Mouse (Mus musculus) ES-E14 (cell line): ENCODE measurements at regions not wholly inside any gene's neighbourhood (a gene's known extent, or its start where the extent isn't known, plus 50 kb on each side); places are given as distances from the start of the nearest gene placed in this dataset.

ENCODE experiments used
- DNase-seq: peaks from one replicate; pipeline ENCODE4 v3.0.0-alpha.2; 2013; ENCODE audit warnings: low read depth, low spot score
- H3K27ac ChIP-seq: 2 replicates; pipeline ENCODE4 v1.5.1; 2012; ENCODE audit warnings: low read depth, mild to moderate bottlenecking, low read length, moderate library complexity, mixed read lengths; ENCODE audit not compliant: poor library complexity, insufficient read depth, severe bottlenecking
- H3K36me3 ChIP-seq: 2 replicates; pipeline ENCODE4 v1.6.1; 2012; ENCODE audit warnings: mild to moderate bottlenecking, low read length, moderate library complexity, mixed read lengths; ENCODE audit not compliant: control insufficient read depth, poor library complexity, insufficient read depth, severe bottlenecking
- H3K4me1 ChIP-seq, 2 experiments: fragments of 150-350 bp in 1 of 2; sonication (generic) in 1 of 2; 2 replicates each; pipeline ENCODE4 v1.6.1; 2012; ENCODE audit warnings: low read length in 2 of 2, mild to moderate bottlenecking in 1 of 2, mixed read lengths in 1 of 2; ENCODE audit not compliant: control insufficient read depth in 2 of 2, insufficient read depth in 2 of 2, poor library complexity in 1 of 2
- H3K4me3 ChIP-seq, 2 experiments: fragments of 150-350 bp in 1 of 2; sonication (generic) in 1 of 2; 2 replicates each; pipeline ENCODE4 v1.5.1; 2012; ENCODE audit warnings: low read length in 2 of 2, low read depth in 1 of 2, mild to moderate bottlenecking in 1 of 2, mixed read lengths in 1 of 2; ENCODE audit not compliant: insufficient read depth in 1 of 2, poor library complexity in 1 of 2, severe bottlenecking in 1 of 2
- H3K9ac ChIP-seq: 2 replicates; pipeline ENCODE4 v1.6.1; 2012; ENCODE audit warnings: low read depth, mild to moderate bottlenecking, low read length, mixed read lengths; ENCODE audit not compliant: poor library complexity, insufficient read depth, severe bottlenecking
- H3K9me3 ChIP-seq: fragments of 150-350 bp; sonication (generic); 2 replicates; pipeline ENCODE4 v1.6.1; 2012; ENCODE audit warnings: low read depth, mild to moderate bottlenecking, low read length; ENCODE audit not compliant: control insufficient read depth, insufficient read depth
- CHD2 ChIP-seq: IDR thresholded peaks from 2 replicates; pipeline ENCODE4 v1.6.1; 2014; ENCODE audit warnings: mild to moderate bottlenecking, low read depth, low read length, inconsistent platforms
- HCFC1 ChIP-seq: IDR thresholded peaks from 2 replicates; pipeline ENCODE4 v1.6.1; 2012; ENCODE audit warnings: low read length, inconsistent platforms, borderline replicate concordance; ENCODE audit not compliant: insufficient read depth
- MAFK ChIP-seq: IDR thresholded peaks from 2 replicates; pipeline ENCODE4 v1.6.1; 2014; ENCODE audit warnings: mild to moderate bottlenecking, low read depth, low read length, inconsistent platforms; ENCODE audit not compliant: insufficient read depth
- ZC3H11A ChIP-seq: IDR thresholded peaks from 2 replicates; pipeline ENCODE4 v1.6.1; 2012; ENCODE audit warnings: low read depth, mild to moderate bottlenecking, inconsistent platforms, low read length, borderline replicate concordance
- ZNF384 ChIP-seq: IDR thresholded peaks from 2 replicates; pipeline ENCODE4 v1.6.1; 2012; ENCODE audit warnings: low read depth, low read length, inconsistent platforms
- in situ Hi-C, 2 experiments: fragments of 600-800 bp; cut with MboI; formaldehyde crosslinking; loops; one replicate each; pipeline ENCODE4 v1.15.1; 2025; ENCODE audit warnings: low sequenced_read_pairs in 2 of 2, inconsistent platforms in 1 of 2; ENCODE audit not compliant: unreplicated experiment in 2 of 2

DNA sequence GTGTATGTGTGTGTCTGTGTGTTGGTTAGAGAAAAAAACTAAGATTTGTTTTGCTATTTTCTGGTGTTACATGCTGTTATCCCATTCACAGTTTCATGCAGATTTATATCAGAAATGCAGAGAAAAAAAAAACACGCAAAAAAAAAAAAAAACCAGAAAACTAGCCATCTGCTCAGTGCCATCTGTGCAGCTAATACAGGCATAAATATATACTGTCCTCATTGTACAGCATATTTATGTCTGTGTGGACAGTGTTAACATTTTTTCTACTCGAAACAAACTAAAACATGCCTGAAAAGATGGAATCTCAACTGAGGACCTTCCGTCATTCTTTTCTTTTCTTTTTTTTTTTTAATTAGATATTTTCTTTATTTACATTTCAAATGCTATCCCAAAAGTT is 331.7 kb downstream of the Sema3d start:
- H3K4me3 ChIP-seq = no peak overlapping the region
- no peaks in the 10 kb centered on the region for H3K9me3 ChIP-seq
- no peaks in the 10 kb centered on the region for H3K36me3 ChIP-seq
- in situ Hi-C loops = no loop called here
- DNase-seq = no peak
- H3K4me1 ChIP-seq = no peaks in the 10 kb centered on the region
- H3K27ac ChIP-seq = no peak overlapping the region
- no peak overlapping the region for H3K9ac ChIP-seq
- TF ChIP-seq HCFC1 = no peak
- no peak for TF ChIP-seq ZC3H11A
- no peak for TF ChIP-seq ZNF384
- no peak for TF ChIP-seq CHD2
- TF ChIP-seq MAFK = no peak

DNA sequence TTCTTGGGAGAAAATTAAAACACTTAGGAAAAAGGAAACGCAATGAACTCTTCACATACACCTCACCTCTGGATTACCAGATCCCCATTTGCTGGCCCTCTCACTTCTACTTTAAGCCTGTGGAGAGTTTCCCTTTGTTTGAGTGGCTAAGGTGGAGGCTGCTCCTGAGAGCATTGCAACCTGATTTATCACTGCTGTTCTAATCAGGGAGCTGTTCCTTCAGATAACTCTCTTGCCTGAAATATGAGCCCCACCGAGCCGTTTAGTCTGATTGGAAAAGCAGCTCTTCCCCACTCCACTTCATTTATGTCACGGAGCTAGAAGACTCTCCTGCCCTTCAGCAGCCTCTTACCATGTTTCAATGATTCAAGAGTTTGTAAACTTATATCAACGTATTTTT is 368.3 kb downstream of the Sema3d start:
- TF ChIP-seq HCFC1 = no peak
- in situ Hi-C loops = no loop called here
- no peaks in the 10 kb centered on the region for H3K4me1 ChIP-seq
- DNase-seq = no peak
- no peaks in the 10 kb centered on the region for H3K36me3 ChIP-seq
- no peaks in the 10 kb centered on the region for H3K9me3 ChIP-seq
- no peak overlapping the region for H3K4me3 ChIP-seq
- H3K27ac ChIP-seq = no peak overlapping the region
- no peak overlapping the region for H3K9ac ChIP-seq

DNA sequence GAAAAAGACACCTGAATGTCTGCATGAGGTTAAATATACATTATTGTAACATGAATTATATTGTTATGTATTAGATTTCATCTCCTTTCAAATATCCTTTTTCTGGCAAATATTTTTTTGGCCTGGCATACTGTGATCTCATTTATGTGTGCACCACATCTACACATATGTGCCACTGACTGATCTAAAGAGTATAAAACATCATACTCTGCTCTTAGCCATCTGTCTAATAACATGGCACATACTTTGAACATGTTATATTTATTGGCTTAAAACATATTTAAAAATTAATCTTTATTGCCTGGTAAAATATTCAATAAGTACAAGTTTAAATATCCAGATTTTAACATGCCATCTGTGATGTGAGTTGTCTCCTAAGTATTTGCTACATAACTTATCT is 365.6 kb upstream of the Sema3a start:
- in situ Hi-C loops = no loop called here

DNA sequence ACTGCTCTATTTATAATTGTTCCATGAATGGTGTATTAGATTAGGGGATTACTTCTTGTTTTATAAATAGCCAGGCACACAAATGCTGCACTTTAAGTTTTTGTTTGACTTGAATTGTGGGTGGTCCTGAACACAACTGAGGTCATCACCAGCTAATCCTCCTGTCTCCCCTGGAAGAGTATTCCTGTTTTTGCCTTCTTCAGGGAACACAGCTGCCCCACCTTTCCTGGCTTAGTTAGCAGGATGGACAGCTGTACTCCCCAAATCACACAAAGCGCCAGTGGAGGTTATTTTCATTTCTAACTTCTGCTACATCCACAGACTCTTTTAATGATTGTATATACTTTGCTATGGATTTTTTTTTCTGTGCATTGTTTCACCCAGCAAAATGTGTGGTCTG is 357.8 kb upstream of the Sema3a start:
- no peaks in the 10 kb centered on the region for H3K36me3 ChIP-seq
- H3K4me3 ChIP-seq = no peak overlapping the region
- DNase-seq = no peak
- H3K9ac ChIP-seq = no peak overlapping the region
- no peak overlapping the region for H3K27ac ChIP-seq
- H3K9me3 ChIP-seq = no peaks in the 10 kb centered on the region
- TF ChIP-seq ZNF384 = no peak
- in situ Hi-C loops = no loop called here
- H3K4me1 ChIP-seq = no peaks in the 10 kb centered on the region

More for the DNA sequence above, 365.6 kb upstream of the Sema3a start:
- H3K9me3 ChIP-seq = no peaks in the 10 kb centered on the region
- H3K4me1 ChIP-seq = no peaks in the 10 kb centered on the region
- H3K27ac ChIP-seq = no peak overlapping the region
- H3K9ac ChIP-seq = no peak overlapping the region
- DNase-seq = no peak
- H3K36me3 ChIP-seq = no peaks in the 10 kb centered on the region
- H3K4me3 ChIP-seq = no peak overlapping the region
- no peak for TF ChIP-seq CHD2
- no peak for TF ChIP-seq MAFK
- no peak for TF ChIP-seq HCFC1
- no peak for TF ChIP-seq ZNF384
- TF ChIP-seq ZC3H11A = no peak

DNA sequence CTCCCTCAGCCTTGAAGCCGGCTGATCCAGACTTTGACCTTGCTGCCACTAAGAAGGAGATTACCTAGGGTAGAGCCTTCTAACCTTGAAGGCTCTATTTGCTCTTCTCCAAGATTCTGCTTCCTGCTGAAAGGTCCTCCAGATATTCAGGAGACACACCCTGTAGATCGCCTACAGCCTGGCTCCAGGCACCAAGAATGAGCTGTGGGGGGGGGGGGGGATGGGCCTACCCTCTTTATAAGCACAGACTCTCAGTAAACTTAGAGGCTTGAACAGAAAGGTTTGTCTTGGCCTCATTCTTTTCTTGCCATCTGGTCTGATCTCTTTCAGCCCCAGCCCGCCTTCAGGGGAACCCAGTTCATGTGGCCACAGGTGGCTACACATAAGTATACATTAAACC is 342.5 kb upstream of the Sema3a start:
- in situ Hi-C loops = no loop called here
- Histone ChIP-seq H3K9me3 (no peaks in the 10 kb centered on the region), H3K36me3 (no peaks in the 10 kb centered on the region), H3K9ac (no peak overlapping the region), H3K4me1 (no peaks in the 10 kb centered on the region), H3K4me3 (no peak overlapping the region), H3K27ac (no peak overlapping the region; the same call in 1 of the 2 replicates)
- no peak for TF ChIP-seq HCFC1
- TF ChIP-seq ZC3H11A = no peak
- no peak for TF ChIP-seq MAFK
- TF ChIP-seq ZNF384 = no peak
- TF ChIP-seq CHD2 = no peak
- DNase-seq = no peak
